Mouse (Mus musculus) yolk sac, embryonic 10.5 days (tissue): Measurements from ENCODE around the gene Med16.

Source experiments
- DNase-seq: peaks from one replicate; pipeline ENCODE4 v3.0.0-alpha.2; 2017; ENCODE audit warnings: low spot score

Gene Med16

DNA sequence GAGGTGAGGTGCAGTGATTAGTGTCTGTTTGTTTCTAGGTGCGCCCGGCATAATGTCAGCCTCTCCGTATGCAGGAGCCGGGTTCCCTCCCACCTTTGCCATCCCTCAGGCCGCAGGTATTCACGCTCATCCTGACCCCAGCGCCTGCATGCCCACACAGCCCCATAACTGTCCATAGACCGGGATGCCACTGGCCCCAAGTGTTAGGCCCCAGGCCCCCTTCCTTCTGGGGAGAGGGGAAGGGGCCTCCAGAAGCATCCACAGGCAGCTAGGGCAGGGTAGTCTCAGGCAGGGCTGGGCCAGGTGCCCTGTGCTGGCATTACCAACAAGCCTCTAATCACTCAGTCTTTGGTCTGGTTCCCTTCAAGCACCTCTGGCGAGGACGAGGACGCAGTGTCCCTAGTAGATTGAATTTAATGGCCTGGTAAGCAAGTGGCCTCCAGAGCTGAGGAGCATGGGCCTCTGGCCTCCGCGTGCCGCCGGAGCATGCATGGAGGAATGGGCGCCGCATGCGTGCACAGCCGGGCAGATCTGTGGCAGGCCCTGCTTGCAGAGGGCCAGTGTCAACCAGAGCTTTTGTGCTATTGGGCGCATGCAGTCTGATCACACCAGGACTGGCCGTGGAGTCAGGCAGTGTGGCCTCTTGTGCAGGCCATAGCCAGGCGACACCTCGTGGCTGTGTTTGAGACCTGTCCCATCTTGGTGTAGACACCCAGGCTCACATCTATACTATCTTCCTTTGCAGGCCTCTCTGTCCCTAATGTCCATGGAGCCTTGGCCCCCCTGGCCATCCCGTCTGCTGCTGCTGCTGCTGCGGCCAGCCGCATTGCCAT lies 48.4 kb downstream of the Med16 start:
- DNase-seq = no peak

DNA sequence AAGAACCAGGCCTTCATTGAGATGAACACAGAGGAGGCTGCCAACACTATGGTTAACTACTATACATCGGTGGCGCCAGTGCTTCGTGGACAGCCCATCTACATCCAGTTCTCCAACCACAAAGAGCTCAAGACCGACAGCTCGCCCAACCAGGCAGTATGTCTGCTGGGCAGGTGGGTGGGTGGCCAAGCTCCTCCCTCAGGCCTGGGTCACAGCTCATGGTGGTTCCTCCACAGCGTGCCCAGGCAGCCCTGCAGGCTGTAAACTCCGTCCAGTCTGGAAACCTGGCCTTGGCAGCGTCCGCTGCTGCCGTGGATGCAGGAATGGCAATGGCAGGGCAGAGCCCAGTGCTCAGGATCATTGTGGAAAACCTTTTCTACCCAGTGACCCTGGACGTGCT lies 49.6 kb downstream of the Med16 start:
- DNase-seq = no peak

DNA sequence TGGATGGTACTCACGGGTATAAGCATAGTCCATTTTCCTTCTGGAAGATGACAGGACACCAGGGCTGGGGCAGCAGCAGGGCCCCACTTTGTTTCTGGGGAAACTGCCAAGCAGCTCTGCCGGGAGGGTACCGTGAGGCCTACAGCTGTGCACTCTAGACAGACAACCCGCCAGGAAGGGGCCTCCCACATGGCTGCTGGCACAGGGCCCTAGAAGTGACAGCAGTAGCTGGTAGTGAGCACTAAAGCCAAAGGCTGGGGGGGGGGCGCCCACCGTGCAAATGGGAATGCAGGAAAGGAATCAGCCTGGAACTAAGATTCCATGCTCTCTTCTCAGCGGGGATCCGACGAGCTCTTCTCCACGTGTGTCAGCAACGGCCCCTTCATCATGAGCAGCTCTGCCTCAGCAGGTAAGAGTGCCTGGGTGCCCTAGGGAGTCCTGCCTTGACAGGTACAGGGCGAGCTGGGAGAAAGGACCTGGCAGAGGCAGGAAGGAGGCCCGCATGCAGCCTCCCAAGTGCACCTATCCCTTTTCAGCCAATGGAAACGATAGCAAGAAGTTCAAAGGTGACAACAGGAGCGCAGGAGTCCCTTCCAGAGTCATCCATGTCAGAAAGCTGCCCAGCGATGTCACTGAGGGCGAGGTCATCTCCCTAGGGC lies 50.2 kb downstream of the Med16 start:
- DNase-seq = no peak

DNA sequence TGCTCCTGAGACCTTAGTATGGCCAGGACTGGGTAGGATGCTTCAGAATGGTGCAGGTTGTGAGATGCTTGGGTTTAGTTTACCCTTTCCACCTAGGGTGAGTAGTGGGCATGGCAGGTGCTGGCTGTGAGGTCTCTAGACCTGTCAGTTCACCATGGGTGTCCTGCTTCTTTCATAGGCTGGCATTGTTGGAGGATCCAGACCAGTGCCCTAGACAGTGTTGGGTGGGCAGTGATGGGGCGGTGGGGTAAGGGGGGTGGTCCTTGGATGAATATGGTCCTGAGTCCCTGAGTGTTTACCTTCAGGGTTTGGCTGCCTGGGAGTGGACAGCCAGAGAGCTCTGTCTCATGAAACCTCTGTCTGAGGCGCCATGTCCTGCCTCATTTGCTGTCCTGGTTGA lies 50.8 kb downstream of the Med16 start:
- no peak for DNase-seq

DNA sequence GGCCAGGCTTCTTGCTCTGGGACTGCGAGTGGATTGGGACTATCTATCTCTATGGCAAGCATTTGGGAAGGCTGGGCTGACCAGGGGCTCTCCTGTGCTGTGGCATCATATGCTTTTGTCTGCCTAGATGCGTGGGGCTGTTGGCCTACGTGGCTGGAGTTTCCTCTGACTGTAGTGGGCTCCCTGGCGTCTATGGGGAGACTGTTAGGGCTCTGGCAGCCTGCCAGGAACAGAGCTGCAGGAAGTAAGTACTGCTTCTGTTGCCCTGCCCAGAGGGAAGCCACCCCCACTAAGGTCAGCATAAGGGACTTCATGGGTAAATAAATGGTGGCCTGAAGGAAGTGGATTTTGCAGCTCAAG lies 51.3 kb downstream of the Med16 start:
- peak; percentile 60 for DNase-seq

DNA sequence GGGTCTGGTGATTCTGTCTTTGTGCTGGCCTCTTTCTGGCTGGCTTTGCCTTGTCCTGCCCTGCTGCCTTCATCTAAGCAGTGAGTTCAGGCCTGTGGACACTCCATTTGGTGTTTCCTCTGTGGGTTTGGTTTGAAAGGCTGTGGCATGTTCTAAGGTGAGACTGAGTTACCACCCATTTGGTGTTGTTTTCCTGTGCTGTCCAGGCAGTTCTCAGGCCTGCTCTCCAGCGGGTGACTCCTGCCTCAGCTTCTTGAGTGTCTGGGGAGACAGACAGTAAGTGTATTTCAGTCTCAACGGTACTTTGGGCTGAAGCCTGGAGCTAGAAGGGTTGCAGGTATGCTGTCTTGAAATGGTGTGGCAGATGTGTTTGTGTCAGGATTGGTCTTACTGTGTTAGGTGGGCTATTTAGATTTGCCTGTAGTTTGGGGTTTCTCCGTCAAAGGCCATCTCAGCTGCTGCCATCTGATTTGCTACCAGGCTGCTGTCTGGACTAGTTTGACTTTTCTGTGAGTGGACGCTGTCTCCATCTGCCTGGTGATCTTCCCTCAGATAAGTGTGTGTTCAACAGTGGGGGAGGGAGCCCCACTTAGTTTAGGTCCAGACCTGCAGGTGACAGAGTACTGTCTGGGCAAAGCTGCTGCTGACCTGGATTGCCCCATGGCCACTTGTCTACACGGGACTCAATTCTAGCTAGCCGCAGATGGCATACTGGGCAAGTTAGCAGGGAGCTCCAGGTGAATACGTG lies 51.8 kb downstream of the Med16 start:
- DNase-seq = no peak

DNA sequence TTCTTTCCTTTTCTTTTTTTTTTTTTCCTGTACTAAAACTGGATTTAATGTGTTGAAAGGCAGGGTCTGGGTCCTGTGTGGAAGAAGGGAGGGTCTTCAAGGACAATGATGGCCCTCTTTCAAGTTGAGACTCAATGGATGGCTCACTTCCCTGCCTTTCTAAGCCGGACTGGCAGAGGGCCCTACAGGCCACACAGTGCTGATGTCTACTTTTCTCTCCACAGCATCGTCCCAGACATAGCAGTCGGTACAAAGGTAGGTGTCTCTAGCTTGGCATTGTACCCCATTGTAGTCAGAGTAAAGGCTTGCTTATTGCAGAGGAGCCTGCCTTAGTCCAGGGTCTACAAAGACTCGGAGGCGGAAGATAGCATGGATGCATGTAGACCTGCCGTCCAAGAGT lies 52.4 kb downstream of the Med16 start:
- no peak for DNase-seq

DNA sequence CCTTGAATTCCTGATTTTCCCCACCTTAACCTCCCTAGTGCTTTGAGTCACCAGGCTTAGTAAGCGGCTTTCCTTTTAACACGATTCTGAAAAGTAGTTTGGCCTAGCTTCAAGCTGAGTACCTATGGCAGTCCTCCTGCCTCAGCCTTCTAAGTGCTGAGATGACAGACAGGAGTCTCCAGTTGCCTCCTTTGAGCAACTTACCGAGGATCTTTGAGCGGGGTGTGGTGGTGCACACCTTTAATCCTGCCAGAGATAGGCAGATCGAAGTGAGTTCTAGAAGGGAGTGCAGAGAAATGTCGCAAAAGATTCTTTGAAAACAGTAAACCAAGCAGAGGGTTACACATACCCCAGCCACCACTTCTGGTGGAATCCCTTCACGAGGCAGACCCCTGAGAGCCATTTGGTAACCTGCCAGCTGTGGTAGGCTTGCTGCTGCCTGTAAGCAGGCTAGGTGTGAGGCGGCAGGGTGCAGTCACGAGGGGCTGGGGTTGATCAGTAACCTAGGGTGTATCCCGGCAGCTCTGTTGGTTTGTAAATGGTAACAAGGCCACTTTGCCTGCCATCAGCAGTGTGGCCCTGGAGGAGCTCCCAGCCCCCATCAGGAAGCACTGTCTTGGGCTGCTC lies 53.1 kb downstream of the Med16 start:
- peak; percentile 90 for DNase-seq

DNA sequence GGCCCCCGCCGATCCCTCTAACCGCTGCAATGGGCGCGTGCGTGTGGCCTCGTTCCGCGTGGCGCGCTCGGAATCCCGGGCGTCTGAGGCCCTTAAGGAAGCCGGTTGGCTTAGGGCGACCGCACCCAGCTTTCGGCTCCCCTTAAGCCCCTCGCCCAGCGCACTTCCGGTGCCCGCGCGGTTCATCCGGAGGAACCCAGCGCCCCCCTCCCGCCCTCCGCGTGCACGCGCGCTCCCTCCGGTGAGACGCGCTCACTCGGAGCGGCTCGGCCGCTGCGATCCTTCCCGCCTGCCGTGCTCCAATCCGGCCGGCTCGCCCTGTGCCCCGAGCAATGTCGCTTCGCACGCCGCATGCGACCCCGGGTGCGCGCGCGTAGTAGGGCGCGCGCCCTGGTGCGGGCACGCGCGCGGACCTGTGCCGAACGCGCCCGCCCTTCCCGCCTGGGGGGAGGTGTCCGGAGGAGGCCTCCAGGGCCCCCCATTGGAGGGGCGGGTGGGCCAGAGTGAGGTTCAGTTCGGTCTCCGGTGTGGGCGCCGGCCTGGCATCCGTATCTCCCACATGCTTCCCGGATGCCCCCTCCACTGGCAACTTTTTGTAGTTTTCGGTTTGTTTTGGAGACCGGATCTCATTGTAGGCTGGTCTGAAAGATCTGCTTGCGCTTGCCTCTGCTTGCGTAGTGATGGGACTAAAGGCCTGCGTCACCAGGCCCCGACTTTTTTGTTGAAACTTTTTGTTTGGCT lies 53.8 kb downstream of the Med16 start:
- peak; percentile 75 for DNase-seq

DNA sequence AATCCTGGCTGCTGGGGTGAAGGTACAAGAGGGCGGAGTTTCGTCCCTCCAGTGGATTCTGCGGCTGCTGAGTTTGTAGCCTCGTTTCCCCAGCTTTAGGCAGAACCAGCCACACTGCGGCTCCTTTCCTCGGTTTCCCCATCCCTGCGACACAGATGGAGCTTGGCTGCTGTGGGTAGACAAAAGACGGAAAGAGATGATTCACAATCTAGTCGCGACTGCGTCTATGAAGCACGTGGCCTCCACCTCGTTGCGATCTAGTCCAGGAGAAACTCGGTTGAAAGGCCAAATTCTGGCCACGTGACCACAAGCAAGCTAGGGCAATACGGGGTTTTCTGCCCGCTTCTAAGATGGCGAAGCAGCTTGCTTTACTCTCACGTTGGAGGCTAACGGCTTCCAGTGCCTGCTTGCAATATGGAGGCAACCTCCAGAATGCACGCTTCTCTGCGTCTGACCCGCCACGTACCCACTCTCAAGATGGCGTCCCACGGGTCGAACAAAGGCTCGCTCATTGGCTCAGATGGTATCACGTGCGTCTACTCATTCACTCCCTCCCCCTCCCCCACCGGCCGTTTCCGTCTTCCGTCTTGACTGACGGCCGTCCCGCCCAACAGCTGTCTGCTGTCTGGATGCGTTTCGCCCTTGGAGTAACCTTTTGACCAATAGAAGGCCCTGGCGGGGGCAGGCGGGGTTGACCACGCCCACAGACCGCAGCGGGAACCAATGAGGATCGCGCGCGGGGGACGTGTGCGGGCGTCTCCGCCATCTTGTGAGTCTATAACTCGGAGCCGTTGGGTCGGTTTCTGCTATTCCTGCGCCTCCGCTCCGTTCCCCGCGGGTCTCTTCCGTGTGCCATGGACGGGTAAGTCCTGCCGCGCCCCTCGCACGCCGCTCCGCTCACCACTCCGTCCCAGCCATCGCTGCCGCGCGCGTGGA lies 54.6 kb downstream of the Med16 start, which contains the start of gene Ptbp1:
TSS of gene Ptbp1 (plus strand) at position 568 of the 936 bp plus-strand sequence.
- peak; percentile 100 for DNase-seq

DNA sequence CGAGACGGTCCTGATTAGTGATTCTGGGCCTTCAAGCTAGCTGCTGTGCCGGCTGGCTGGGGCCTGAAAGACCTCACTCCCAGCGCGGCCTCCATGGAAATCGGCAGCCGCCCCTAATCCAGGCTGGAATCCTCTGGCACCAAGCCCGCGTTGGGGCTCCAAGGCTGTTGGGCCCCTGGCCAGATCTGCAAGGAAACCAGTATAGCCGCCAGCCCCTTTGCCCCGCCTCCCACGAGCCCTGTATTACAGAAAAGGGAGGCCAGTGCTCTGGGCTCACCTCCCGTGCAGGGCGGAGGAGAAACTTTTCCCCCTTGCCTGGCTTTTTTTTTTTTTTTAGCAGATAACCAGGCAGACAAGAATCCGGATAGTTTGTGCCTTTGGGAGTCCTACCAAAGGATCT lies 55.3 kb downstream of the Med16 start:
- DNase-seq = peak; percentile 90

DNA sequence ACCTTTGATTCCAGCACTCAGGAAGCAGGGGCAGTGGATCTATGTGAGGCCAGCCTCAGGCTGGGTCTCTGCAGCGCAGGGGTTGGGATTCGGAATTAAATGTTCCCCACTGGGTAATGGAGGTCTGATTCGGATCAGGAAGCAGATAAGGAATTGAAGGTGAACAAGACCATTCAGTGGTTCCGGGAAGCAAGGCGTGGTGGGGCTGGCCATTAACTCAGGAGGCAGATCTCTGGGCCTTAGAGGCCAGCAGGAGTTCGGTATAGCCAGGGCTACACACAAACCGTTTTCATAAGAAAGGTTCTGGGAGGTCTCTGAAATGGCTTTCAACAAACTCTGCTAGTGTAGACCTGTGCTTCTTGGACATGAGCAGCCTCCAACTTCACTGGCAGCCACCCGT lies 55.9 kb downstream of the Med16 start:
- DNase-seq = no peak

DNA sequence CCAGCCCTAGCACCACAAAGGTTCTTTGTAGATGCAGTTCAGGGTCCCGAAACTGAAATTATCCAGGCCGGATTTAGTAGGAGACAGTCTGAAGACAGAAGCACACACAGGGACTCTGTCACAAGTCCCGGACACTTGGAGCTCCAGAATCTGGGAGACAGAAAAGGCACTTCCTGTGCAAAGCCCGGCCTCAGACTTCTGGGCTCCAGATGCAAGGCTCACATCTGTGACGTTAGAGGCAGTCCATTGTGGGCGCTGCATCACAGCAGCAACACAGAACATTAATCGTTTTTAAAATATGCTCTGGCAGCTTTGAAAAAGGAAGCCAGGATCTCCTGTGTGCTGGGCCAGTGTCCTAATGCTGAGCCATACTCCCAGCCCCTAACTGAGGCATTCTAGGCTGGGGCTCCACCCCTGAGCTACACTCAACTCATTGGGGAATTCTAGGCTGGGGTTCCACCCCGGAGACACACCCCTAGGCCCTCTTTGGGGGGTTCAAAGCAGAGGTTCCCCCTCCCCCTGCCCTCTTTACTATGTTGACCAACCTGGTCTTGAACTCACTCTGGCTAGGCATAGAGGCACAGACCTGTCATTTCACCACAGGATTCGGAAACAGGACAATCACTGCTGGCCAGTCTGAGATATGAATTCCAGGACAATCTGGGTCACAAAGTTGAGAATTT lies 56.5 kb downstream of the Med16 start:
- DNase-seq = no peak

DNA sequence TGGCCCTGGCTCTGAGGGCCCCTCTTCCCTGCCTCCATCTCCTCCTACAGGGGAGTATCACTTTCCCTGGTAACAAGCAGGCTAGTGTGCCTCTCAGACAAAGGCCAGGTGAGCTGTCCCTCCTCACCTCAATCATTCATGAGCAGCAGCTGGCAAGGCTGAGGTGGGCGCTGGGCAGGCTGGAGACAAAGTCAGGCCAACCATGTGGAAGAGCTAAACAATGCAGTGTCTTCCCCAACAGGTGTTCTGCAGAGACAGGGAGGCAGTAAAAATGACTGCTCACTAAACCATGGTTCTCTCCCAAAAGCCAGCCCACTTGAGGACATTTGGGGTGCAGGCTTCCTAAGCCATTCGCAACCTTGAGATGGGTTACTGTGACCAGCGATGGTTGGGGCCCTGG lies 57.1 kb downstream of the Med16 start:
- DNase-seq = no peak

DNA sequence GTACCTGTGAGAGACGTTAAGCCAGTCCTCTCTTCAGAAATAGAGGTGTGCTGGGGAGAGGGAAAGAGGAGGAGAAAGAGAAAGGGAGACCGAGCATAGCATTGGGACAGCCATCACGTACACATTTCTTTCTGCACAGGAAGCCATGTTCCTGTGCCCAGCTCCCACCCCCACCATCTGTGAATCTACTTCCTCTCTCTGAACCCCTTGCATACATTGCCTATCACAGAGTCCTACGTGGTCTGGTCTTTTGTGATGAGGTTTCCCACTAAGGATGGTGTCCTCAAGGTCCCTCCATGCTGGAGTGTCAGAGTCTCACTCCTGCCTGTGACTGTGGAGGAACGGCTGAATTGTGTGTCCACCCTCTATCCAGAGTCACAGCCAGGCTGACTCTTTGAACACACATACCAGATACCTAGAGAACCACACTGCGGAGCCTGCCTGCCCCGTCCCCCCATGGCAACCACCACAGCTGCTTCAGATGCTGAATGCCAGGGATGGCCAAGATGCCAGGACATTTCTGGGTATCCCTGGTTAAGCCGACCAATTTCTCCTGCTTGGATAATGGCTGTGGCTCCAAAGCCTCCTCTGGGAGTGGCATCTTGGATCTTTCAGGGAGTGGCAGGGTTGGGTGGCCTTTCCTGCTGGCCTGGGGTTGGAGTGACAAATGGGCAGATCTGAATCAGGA lies 58.6 kb downstream of the Med16 start:
- no peak for DNase-seq

DNA sequence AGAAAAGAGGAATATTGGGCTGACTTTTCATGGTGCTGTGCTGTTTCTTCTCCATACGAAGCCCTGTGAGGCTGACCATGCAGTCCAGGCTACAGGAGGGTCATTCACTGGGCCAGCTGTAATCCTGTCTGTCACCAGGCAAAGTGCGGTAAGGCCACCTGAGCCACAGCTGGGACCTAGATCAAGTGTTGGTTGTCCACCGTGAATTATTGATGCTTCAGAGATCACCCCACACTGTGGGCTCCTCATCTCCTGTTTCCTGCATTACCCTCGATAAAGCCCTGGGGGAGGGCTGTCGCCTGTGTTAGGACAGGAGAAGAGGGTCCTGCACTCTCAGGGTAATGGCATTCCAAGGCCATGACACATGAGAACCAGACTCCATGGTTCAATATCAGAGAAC lies 62.2 kb downstream of the Med16 start:
- no peak for DNase-seq
